Mouse (Mus musculus): Measurements from ENCODE around the gene Irx1. TPM values are rescaled to one million over a fixed set of nuclear protein-coding genes. Genes with fewer than 3 reads are reported as not detected.

Gene Irx1
- total RNA-seq (2021): 1 to 10 TPM; 4.4 to 5.4 TPM
- long read RNA-seq, experiment 1: 0 reads
- long read RNA-seq, experiment 2, partial matches to known transcripts: 0 of 1 reads
- long read RNA-seq, experiment 2, other reads (novel, unspliced or antisense): 1 of 1 reads

DNA sequence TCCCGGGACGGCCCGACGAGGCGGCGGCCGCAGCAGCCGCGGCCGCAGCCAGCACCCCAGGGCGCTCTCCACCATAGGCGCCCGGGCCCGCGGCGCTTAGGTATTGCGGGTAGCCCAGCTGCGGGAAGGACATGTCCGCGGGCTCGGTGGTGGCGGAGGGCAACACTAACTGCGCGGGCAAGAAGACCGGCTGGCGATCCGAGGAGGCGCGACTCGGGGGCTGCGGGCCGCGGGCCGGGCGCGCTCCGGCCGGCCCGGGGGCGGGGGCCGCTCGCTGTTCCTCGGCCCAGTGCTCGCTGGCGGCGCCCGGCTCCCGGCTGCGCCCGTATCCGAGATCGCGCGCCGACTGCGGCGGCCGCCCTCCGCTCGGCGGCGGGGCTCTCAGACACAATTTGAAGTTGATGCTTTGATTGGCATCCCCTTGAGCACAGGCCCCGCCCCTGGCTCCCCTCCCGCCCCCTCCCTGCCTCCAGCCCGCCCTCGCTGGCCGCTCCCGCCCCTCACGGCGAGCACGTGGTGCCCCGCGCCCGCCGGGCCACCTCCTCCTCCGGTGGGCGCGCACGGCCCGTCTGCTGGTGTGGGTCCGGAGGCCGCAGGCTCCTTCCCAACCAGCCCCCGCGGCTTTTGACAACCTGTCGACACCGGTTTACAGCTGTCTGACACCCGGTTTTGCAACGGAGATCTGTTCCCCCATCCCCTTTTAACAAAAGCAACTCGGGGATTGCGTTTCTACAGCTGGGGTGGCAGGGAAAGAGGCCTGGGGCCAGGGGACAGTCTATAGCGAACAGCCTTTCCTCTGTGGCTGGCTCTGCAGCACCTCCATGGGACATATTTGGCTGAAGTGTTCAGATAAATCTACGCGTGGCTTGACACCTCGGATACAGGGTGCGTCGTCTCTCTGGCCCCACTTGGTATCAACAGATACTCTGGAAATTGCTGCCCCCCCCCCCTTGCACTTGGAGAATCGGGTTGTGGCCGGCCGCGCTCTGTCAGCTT lies at the start of gene Irx1:
Gene Irx1 (minus strand): TSS at position 368 of the 996 bp plus-strand sequence.
- intact Hi-C loops (cut with DNase I): no loop called here
- DNase-seq: peak; percentile 38 to 42

DNA sequence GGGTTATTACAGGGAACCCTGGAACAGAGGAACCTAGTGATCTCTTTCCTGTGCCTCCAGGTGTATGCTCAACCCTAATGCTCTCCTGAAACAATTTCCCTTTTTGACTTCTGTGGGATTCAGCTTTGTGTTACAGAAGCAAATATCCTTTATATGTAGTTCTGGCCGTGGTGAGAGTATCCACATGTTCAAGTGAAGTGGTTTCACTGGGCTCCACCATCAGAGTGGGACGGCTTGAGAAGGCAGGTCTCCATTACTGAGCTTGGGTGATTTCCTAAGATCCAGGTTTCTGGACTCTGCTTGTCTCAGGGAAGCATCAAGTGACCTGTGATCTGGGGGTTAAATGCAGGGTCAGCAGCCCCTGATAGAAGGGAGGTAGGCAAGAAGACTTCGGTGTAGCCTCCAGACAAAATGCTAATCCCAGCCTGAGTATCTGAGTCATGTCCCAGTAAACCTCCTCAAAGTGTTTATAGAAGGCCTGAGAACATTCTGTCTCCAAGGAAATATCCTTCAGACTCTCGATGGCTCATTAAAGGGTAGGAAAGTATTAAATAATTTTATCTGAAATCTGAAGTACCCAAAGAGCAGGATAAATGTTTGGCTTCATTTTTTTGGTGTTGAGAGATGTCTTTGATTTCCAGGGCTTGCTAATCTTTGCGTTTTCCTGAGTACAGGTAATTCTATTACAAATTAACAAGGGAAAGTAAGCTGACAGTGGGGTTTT lies 16.6 kb upstream of the Irx1 start:
- DNase-seq: no peak
- intact Hi-C loops (cut with DNase I): no loop called here

- DNase-seq: no peak
- intact Hi-C loops (cut with DNase I): no loop called here
Observed at GRCm38 (mm10) chr13:71975753-71976152, 12.2 kb upstream of the Irx1 start.

- intact Hi-C loops (cut with DNase I): no loop called here
- no peak for DNase-seq
Observed at GRCm38 (mm10) chr13:71968286-71968685, 4.8 kb upstream of the Irx1 start.

- intact Hi-C loops (cut with DNase I): no loop called here
- no peak for DNase-seq
Observed at GRCm38 (mm10) chr13:71967341-71968250, 4.1 kb upstream of the Irx1 start.

GRCm38 (mm10) chr13:71966631-71967030 lies 3.1 kb upstream of the Irx1 start:
- intact Hi-C loops (cut with DNase I): no loop called here
- DNase-seq: no peak

GRCm38 (mm10) chr13:71964366-71964765 lies 843 bp upstream of the Irx1 start:
- peak in 1 of 2 experiments; percentile 12 for DNase-seq
- intact Hi-C loops (cut with DNase I): no loop called here

GRCm38 (mm10) chr13:71962661-71963355 lies 715 bp downstream of the Irx1 start:
- intact Hi-C loops (cut with DNase I): no loop called here
- peak; percentile 16 to 27 for DNase-seq

DNA sequence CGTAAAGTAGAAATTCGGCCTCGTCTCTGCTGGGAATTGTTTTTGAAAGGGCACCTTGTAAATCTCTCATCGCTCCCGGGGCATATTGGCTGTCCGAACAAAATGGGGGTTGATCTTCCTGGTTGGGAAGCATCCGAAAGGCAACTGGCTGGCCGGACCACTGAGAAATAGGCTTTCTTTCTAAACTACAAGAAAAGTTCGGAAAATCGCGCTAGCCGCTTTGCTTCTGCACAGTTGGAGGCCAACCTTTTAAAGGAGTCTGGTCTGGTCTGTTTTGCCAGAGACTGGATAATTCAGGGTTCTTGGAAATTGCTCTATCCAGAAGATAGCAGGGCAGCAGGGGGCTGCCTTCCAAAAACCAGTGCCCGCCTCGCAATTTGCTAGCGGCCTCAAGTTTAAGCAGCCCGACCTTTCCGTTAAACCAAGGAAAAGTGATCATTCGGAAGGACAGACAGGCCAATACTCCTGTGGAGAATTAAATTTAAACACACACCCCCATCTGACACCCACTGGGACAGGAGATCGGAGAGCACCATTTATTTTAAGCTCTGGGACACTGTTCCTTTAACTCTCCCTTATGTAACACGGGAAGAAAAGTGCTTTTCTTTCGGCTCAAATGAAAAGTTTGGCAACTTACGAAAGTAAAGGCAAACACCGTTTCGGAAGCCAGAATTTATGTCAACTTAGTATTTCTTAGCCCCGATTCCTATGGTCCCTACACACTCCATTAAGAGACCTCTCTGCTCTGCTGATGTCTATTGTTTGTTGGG lies 1.4 kb downstream of the Irx1 start:
- intact Hi-C loops (cut with DNase I): loop anchor here (2.0 kb wide), 1 partner anchor 663 kb away; no protein-coding TSS in a partner anchor
- DNase-seq: peak in 1 of 2 experiments; percentile 16

DNA sequence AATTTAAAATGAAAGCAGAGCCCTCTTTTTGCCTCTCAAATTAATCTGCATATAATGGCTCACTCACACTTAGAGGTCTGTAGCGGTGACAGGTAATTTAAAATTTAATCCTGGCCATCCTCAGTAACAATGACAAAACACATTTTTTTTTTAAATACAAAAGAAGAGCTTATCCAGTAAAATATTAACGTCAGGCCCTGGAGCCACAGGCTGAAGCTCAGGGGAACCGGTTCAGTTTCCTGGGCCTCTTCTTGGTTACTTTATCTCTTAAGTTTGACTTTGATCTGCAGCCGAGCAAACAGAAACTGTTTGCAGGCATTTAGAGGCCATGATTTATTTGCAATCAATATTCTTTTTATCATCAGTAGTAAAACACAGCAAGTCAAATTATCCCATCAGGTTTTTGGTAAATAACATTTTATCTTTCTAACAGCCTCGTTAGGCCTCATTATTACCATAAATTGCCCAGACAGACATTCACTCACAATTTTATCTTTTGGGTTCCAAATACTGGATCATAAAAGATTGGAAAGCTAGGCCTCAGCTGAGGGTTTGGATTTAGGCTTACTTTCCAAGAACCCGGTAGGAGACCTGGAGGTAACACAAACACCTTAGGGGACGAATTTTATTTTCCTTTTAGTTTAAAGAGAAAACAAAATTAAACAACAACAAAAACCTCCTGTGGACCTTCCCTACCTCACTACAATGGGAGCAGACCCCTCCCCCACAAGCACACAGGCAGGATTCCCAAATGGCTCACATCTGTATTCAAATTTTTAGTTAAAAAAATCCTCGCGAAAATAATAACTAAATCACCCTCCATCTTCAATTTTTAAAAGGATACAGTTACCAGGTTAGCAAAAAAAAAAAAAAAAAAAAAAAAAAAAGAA lies 2.4 kb downstream of the Irx1 start:
- DNase-seq: no peak
- intact Hi-C loops (cut with DNase I): loop anchor here (2.0 kb wide), 1 partner anchor 664 kb away; no protein-coding TSS in a partner anchor

- no peak for DNase-seq
- intact Hi-C loops (cut with DNase I): loop anchor here (2.0 kb wide), 1 partner anchor 665 kb away; no protein-coding TSS in a partner anchor
Observed at GRCm38 (mm10) chr13:71960277-71960672, 3.2 kb downstream of the Irx1 start.

GRCm38 (mm10) chr13:71959361-71960276 lies 3.9 kb downstream of the Irx1 start:
- intact Hi-C loops (cut with DNase I): loop anchor here (2.0 to 10.0 kb wide), 2 partner anchors 505 to 665 kb away; no protein-coding TSS in a partner anchor

DNA sequence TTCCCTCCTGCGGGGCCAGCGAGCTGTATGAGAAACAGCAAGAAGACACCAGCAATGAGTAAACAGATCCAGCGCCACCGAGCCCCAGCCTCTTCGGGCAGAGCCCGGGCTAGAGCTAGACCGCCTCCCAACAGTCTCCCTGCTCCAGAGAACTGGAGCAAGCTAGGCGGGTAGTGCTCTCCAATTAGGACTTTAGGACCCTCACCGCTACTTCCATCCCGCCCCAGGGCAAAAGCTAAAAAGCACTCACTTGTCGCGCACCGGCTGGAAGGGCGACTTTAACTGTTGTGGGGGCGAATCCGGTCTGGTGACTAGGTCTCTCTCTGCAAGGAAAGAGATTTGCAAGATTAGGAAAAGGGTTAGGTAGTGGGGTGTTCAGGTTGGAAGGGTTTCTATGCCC lies 4.9 kb downstream of the Irx1 start:
- intact Hi-C loops (cut with DNase I): loop anchor here (10.0 kb wide), 1 partner anchor 504 kb away; no protein-coding TSS in a partner anchor
- no peak for DNase-seq

More at GRCm38 (mm10) chr13:71959361-71960276, 3.9 kb downstream of the Irx1 start:
- DNase-seq: peak in 1 of 2 experiments; percentile 6

DNA sequence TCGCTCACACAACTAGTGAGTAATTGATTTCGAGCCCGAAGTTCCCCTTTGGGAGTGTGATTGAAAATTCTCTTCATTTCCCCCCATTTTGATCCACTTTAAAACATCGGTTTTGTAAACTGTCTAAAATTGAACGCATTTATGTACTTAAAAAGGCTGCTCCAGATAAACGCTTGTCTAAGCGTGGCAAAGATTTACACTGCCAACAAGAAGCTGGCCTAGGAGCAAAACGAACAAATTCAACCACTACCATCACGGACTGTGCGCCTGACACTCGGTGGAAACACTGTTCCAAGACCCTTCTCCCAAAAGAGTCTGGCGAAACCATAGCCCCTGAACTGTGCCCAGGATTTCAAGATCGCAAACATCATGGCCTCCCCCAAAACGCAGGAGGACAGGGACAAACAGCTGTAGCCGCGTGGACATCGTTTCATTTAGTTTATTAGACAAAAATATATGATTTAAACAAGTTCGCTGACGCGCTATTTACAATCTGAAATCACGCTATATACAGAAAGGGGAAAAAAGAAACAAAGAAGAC lies 5.6 kb downstream of the Irx1 start:
- intact Hi-C loops (cut with DNase I): loop anchor here (10.0 kb wide), 1 partner anchor 503 kb away; no protein-coding TSS in a partner anchor
- DNase-seq: no peak

GRCm38 (mm10) chr13:71957147-71957546 lies 6.4 kb downstream of the Irx1 start:
- DNase-seq: no peak
- intact Hi-C loops (cut with DNase I): loop anchor here (10.0 kb wide), 1 partner anchor 502 kb away; no protein-coding TSS in a partner anchor

GRCm38 (mm10) chr13:71956481-71956880 lies 7.0 kb downstream of the Irx1 start:
- intact Hi-C loops (cut with DNase I): loop anchor here (10.0 kb wide), 1 partner anchor 502 kb away; no protein-coding TSS in a partner anchor

More at GRCm38 (mm10) chr13:71956481-71956880, 7.0 kb downstream of the Irx1 start:
- peak; percentile 29 to 50 for DNase-seq
